Mouse (Mus musculus) ZHBTc4 (cell line): ENCODE data around the gene Rab25.

Experiments
- DNase-seq: peaks from one replicate; pipeline ENCODE4 v3.0.0-alpha.2; 2011; ENCODE audit warnings: low read depth, low spot score

The Rab25 gene

DNA sequence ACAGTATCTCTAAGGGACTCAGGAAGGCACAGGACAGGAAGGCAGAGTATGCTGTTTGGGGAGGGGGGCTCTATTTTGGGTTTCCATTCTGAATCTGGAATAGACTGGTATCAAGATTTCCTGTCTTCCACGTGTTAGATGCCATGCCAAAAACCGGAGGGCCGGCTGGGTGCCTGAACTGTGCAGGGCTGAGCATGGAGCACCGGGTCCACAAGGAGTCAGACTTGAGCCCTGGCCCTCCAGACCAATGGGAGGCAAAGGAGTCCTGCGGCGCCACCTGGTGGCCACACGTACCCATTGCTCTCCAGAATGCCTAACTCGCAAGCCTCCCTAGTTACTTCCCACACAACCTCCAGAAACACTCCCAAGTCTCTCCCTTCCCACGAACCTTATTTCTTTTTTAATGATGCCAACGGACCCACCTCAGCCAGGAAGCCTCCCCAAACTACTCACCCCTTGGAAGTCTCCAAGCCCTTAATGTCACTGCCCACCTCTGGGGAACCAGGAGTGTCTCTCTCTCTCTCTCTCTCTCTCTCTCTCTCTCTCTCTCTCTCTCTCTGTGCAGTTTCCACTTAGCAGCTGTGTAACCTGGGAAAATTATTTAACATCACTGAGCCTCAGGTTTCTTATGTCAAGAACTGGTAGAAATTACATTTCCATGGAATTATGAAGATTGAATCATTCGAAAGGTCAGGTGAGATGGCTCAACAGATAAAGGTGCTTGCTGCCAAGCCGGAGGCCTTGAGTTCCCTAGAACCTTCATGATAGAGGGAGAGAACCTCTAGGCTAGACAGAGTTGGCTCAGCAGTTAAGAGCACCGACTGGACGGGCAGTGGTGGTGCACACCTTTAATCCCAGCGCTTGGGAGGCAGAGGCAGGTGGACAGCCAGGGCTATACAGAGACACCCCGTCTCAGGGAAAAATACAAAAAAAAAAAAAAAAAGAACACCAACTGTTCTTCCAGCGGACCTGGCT is 21.7 kb downstream of the Rab25 start:
- peak; percentile 95 for DNase-seq

DNA sequence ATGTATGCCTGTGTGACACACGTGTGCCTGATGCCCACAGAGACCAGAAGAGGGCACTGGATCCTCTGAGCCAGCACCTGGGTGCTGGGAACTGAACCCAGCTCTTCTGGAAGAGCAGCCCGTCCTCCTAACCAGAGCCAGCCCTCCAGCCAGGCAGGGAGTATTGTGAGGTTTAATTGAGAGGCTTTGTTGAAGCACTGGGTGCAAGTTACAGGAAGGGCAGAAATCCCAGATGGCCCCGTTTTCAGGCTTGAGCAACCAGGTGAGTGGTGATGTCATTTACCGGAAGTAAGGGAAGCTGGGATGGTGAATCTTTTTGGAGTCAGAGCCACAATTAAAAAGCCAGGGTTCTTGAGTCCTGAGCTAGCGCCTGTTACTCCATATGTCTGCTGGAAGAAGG is 23.1 kb downstream of the Rab25 start:
- no peak for DNase-seq

DNA sequence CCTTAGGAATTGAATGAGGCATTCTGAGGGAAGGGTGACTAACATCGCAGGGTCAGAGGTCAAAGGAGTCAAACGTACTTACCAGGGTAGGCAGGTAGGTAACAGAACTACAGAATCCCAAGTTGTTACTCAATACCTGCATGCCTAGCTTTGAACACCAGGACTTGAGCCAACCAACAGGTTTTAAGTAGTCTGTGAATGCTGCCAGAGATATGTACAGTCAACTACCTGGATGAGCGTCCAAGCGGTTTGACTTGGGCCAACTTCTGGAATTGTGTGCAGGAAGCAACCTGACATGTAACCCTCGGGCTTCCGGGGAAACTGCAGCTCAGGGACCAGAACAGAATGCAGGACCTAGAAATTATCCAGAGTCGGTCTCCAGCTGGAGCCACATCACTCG is 25.1 kb downstream of the Rab25 start:
- no peak for DNase-seq

DNA sequence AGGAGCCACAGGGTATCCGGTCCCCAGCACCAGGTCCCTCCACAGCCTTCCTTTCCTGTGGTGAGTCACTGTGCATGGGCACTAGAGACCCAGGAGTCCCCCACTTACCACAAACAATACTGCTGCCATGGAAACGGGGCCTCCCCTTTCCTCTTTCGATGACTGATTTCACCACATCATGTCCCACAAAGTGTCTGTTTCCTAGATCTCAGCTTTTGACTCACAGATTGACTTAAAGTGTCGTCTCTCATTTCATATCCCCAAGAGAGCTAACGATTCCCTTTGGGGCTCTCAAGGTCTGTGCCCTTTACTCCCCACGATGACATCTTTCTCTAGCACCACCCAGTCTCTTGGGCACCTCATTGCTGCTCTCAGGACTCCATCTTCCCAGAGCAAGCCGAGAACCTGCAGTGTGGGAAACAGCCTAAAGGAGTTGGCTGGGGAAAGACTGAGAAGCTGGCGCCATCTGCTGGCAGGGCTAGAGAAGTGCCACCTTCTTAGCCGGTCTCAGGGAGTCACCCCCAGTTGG is 26.2 kb downstream of the Rab25 start:
- peak; percentile 86 for DNase-seq

DNA sequence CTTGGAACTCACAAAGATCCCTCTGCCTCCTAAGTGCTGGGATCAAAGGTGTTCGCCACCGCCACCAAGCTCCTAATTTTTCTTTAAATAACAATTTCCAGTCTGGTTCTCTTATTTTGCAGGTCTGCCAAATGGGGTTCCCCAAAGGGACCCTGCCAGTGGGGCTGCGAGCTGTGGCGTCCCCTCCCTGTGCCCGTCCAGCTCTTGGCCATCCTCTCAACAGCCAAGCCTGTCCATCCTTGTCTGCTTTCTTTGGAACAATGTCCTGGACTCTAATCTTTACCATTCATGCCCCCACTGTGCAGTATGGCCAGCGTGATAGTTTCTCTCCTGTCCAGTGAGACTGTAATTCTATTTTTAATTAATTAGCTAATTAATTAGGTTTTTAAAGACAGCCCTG is 26.9 kb downstream of the Rab25 start:
- no peak for DNase-seq

DNA sequence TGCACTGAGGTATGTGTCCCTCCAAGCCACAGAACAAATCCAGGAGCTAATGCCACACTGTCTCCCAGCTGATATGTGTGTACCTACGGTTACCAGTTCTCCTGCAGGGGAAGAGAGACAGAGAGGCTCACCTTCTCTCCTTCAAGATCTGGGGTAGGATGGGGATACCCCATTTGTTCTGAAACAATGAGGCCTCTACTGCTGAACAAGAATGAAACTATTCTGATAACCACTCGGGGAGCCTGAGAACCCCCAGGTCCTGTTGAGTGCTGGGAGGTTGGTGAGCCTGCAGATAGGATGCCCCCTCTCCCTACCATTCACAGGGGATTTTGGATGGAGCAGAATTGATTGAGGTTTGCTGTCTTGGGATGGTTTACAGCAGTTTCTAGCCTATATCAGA is 28.0 kb downstream of the Rab25 start:
- DNase-seq, result no peak

DNA sequence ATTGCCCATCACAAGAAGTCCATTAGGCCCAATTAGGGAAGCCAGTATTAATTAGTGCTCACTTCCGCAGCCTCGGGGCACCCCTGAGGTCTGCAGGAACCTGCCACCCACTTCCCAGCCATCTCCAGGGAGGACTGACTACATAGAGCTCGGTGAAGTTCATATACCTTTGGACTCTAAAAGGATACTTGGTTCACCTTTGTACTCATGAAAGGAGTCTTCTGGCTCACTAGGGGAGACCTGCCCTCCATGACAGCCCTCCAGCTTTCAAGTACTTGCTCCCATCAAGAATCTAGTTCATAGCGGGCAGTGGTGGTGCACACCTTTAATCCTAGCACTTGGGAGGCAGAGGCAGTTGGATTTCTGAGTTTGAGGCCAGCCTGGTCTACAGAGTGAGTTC is 29.7 kb downstream of the Rab25 start:
- no peak for DNase-seq

DNA sequence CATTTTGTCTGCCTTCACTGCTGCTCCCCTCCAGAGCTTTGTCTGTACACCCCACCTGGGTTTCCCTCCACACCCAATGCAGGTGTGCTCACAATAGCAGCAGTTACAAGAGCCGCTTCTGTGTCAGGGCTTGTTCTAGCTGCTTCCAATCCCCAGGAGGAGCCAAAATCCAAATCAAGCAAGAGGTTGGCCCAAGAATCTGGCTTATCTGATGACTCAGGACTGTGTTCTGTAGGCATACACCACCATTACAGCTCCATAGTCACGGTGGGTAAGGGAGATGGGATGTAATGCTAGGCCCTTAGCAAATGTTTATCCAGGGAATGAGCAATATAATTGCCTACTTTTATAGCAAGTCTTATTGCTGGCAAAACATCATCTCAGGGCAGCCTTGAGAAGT is 31.7 kb downstream of the Rab25 start:
- no peak for DNase-seq

DNA sequence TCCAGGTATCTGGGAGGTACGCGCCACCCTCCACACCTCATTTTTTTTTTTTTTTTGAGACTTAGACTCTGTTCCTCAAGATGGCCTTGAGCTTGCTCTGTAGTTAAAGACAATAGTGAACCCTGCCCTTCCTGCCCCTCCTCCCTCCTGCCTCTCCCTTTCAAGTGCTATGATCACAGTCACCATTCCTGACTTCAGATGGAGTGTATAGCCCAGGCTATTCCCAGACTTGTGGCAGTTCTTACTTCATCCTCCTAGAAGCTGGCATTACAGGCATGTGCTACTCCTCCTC is 33.1 kb downstream of the Rab25 start:
- peak; percentile 57 for DNase-seq

DNA sequence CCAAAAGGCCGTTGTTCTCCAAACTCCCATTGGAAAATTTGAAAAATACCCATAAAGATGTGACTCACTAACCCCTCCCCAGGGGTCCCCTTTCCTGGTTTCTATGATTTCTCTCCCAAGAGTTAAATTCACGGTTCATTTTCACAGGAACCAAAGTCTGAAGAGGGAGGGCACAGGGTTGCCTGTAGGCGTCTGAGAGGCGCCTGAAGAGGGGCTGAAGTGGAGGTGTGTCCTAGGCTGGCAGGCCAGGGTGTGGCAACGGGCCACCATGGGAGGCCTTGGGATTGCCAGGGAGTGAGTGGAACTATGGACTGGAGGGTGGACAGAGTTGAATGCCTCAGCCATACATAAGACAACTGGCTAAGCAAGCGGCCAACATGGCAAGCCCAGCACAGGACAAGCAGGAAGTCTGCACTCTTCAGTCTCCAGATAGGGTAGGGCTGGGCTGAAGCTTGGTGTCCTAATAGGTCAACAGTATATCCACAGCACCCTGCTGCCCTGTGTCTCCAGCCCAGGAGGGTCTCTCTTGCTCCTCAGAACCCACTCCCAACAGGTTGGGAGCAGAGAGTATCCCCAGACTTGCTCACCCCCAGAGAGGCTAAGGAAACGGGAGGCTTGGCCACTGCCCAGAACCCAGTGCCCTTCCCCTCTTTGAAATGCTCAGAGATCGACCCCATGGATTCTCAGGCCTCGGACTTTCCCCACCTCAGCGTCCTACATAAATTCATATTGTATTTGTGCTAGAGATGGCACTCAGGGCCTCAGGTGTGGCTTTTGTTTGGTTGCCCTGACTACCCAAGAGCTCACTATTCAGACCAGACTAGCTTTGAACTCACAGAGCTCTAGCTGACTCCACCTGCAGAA is 33.6 kb downstream of the Rab25 start:
- no peak for DNase-seq

DNA sequence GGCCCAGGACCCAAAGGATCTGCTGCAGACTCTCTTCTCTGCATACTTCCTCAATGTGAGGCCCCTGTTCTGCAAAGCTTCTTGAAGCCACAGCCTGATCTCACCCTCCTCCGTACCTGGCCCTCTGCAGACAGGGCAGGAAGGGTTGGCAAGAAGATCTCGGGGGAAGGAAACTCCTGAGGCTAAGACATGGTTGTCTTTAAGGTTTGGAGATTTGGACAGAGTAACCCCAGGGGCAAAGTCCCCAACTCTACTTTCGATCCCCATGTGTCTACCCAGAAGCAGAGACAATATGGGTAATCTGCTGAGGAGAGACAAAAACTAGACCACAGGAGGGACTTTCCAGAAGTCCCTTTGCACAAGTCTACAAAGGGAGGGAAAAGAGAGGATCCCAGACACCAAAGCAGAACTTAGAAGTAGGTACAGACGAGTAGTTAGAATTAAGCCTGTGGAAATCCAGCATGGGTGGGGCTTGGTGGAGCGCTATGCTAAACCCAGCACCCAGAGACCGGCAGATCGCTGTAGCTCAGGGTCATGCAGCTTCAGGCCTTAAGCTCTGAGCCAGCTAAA is 34.5 kb downstream of the Rab25 start:
- DNase-seq, result no peak

DNA sequence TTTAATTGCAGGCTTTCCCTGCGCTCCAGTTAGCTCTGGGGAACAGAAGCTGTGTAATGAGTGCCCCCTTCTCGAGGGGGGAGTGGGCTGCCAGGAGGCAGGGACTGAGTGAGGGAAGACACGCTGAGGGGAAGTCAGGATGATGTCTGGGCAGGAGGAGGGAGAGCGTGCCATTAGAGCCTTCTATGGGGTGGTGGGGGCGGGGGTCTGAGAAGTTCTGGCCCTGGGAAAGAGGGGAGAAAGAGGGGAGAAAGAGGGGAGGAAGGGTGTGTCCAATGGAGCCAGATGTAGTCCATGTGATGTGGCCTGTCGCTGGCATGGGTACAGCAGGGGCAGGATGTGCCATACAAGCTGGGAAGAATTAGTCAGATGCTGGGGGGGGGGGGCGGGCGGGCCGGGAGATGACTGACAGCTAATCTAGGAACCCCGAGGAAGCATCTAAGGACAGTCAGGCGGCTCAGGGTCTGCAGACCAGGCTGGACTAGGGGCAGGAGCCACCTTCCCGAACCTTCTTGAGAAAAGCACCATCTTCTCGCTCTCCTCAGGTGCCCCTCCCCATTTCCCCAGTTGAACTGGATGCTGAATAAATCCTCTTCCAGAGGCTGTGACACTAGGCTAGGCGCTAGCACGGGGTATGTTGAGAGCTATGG is 35.1 kb downstream of the Rab25 start:
- no peak for DNase-seq

DNA sequence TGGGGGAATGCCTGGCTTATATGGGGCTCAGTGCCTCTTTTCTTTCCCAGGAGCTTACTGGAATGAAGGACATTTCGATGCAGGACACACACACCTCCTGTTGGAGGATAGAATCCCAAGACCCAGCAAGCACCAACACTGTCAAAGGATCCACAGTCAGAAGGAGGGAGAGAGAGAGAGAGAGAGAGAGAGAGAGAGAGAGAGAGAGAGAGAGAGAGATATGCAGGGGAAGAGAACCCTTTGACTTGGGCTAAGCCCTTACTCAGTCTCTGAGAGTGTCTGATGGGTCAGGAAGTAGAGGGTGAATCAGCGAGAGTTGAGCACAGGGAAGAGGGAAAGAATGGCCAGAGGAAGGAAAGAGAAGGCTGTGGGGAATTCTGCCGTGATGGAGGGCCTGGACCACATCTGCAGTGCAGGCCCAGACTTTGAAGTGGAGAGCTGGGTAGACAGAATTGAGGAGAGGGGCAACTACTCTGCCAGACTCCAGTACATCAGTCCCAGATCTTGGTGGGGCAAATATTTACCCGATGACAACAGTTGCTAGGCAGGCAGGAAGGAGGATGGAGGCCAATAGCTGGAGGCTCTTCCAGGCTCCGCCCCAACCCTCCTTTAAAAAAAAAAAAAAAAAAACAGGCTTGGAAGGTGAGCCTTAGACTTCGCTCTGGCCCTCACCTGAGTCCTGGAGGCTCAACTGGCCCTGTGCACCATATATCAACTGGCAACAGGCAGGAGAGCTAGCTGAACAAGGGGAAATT is 35.8 kb downstream of the Rab25 start:
- DNase-seq, result no peak

DNA sequence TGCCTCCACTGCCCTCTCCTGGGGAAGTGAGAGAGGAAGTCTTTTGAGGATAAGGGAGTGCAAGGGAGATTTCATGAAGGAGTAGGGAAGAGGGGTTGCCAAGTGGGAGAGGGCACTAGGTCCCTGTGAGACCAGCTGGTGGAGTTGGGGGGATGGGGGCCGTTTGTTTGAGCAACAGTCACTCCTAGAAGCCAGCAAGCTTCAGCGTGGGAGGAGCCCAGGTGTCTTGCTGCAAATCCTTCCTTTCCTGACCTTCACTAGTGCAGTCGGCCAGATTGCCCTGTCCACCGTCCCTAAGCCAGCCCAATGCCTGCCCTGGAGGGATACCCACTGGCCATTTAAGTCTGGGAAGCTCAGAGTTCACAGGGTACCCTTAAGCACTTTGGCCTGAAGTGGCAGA is 36.5 kb downstream of the Rab25 start:
- no peak for DNase-seq

DNA sequence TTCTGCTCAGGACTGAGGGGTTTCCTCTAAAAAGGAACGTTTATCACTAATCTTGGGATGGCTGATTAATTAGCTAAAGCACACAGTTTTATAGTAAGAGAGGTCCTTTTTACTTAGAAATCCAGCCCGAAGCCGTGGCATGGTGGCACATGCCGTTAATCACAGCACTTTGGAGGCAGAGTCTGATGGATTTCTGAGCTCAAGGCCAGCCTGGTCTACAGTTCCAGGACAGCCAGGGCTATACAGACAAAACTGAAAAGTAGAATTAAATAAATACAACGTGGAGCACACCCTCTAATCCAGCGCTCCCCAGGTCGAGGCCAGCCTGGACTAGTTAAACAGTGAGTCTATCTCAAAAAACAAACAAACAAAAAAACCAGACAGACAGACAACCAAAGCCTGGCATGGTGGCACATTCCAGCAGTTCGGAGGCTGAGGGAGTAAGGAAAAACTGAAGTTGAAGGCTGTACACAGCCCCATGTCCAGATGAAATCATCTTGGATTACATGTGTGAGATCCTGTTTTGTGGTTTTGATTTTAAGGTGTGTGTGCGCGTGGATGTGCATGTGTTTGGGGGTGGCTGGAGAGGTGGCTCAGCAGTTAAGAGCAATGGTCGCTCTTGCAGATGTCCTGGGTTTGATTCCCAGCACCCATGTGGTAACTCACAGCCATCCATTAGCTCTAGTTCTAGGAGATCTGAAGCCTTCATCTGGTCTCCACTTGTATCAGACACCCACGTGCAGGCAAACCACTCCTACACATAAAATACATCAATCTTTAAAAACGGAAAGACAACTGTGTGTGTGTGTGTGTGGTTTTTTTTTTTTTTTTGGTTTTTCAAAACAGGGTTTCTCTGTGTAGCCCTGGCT is 37.4 kb downstream of the Rab25 start:
- DNase-seq, result no peak

DNA sequence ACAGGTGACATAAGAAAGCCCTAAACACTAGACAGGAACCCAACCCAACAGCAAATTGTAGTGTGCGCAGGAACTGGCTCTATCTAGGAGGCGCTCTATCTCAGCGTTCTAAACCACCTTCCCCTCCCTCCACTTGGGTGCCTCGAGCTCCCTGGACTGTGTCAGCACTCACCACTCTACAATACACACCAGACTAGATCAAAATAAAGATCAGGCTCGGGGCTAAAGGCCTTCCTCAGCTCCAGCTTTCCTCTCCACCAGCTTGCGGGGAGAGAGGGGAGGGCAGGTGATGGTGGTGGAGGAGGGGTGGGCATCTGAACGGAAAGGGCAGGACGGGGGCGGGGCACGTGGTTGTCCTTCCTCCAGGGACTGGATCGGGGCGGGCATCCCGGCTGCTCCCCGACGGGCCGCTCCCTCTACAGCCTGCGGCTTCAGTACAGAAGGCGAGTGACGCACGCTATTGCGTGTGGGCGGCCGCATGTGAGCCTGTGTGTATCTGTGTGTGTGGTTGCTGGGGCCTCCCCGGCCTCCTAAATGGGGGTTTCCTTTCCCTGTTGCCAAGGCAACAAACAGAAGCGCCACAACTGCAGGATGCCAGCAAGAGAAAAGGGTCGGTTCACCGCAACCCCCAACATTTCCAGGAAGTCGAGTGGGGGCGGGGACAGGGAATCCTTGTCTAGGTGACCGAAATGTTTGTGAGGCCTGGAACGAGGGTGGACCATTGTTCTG is 38.2 kb downstream of the Rab25 start, which contains the start of gene Lmna:
TSS of gene Lmna (minus strand) at position 265 of the 729 bp plus-strand sequence.
- peak; percentile 98 for DNase-seq

DNA sequence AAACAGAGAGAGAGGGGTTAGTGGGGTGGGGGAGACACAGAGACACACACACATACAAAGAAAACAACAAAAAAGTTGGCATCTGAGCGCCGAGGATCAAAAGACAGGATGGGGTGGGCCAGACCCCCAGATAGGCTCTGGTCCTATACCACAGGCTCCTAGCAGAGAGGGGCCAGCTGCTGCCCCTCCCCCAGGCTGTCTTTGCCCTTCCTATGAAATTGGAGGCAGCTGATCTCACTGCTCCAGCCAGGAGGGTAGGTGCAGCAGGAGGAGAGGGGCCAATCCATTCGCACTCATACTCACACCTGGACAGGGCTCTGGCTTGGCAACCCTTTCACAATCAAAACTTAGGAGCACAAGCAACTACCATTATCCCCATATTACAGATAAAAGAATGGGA is 38.9 kb downstream of the Rab25 start:
- DNase-seq, result no peak

DNA sequence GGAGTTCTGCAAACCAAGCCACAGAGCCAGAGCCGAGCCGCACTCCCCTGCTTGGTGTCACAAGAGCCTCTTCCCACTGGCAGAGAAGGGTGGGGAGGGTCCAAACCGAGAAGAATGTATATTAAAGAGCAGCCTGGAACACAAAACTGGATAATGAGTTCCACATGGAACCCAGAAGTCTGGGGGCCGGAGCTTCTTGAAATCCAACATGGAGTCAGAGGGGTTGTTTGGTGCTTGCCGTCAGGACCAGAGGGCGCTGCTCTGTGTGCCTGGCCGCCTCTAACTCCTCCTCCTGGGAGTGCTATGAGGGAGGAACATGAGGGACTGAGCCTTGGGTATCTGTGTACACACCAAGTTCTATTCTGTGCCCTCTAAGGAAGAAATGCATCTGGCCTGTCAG is 42.3 kb downstream of the Rab25 start:
- peak; percentile 67 for DNase-seq

DNA sequence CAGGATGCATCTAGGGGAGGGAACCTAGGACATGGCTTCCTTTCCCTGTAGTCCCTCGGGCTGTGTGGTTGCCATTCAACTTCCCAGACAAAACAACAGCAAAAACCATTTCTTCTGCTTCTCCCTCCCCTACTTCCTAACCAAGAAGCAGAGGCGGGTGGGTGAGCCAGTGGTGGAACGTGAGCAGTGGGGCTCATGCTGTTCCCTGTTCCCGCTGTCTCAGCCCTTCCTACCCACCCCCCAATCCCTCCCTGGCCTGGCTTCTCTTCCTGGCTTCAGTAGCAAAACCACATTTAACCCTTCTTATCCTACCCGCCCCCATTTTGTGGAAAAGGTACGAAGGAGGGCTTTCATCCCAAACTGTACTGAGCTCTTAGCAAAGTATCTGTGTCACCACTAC is 43.0 kb downstream of the Rab25 start:
- no peak for DNase-seq
